Mouse (Mus musculus) A20 (cell line): ENCODE data around the gene Nudt3.
"Not testable (repeated sequence)": the region's sequence is repeated elsewhere in the genome, so short reads cannot be mapped to it uniquely, and the experiment has no call there.

ENCODE experiments used
- DNase-seq: peaks from one replicate; pipeline ENCODE4 v3.0.0-alpha.2; 2011; ENCODE audit warnings: low read depth, low spot score

The Nudt3 gene

DNA sequence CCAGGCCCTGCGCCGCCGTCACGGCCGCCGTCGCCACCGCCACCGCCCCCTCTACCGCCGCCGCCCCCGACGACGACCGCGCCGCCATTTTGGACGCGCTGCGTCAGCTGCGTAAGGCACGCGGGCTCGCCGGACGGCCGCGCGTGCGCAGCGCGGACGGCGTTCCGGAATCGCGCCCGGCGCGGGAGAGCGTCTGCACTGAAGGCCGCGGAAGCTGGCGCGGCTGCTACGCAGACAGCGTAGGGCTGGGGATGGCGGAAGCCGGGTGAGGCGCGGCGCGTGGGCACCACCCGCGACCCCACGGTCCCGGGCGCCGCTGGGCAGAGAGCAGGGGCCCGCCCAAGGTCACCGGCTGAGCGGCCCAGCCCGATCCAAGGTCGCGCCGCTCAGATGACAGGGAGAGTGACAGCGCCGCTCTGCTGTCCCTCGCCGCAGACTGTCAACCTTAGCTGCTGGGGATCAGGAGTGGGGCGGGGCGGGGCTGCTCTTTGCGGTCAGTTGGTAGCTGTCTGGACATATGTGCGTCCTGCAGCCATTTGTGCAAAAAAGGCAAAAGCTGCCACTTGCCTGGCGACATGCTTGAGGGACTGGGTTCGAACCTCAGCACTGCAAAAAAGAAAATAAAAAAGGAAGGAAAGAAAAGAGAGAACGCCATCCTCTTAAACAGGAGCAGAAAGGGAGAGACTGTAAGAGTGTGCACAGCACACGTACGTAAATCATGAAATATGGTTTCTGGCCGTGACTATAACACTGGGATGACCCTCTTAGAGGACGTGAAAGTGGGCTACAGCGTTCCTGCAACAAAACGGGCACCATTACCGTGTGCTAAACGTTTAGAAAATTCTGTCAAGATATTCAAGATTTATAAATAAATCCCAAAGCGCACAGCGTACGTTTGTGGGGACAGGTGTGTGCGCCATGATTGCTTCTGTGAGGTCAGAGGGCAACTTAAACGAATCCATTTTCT, at the start of gene Nudt3:
Nudt3 (minus strand) TSS at position 136 of the 967 bp plus-strand sequence.
- DNase-seq = peak; percentile 94

GRCm38 (mm10) chr17:27671720-27672119, 48.4 kb upstream of the Nudt3 start:
- DNase-seq = no peak

- DNase-seq = no peak
Measured at GRCm38 (mm10) chr17:27658767-27659166, 35.5 kb upstream of the Nudt3 start.

DNA sequence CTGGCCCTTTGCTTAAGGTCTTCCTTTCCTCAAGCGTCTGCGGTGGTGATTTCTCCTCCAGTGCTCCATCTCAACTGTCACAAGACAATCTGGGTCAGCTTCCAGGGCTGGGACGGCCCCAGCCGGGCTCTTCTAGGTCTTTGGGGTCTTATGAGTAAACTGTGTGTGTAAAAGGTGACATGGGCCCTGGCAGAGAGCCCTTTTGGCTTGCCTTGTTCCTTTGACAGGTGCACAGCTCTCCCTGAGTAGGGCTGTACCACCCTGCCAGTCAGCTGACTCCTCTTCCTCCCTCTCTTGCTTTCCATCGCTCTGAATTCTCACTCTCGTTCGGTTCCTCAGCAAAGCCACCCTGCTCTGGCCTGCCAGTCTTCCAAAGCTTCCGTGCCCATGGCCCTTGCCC, 33.8 kb upstream of the Nudt3 start:
- DNase-seq = no peak

DNA sequence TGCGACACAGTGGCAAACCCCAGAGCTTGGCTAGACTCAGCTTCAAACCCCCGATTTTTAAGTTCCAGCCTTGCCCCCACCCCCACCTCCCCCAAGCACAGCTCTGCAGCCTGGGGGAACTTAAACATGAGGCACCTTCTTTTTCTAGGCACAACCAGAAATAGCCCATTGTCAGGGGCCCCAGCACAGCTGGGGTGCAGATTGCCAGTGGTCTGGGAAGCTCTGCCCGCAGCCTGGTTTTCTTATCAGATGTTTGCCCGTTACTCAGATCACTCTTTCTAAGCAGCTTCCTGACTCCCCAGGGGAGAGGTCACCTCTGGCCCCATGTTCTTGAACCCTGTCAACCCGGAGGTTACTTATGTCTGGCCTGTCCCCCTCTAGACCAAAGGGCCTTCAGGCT, 33.1 kb upstream of the Nudt3 start:
- DNase-seq = no peak

- DNase-seq = peak; percentile 80
Measured at GRCm38 (mm10) chr17:27656011-27656399, 32.7 kb upstream of the Nudt3 start.

- peak; percentile 78 for DNase-seq
Measured at GRCm38 (mm10) chr17:27655089-27656010, 32.1 kb upstream of the Nudt3 start, which contains the start of gene Pacsin1. TSS of gene Pacsin1 (plus strand) at chr17:27655509.

DNA sequence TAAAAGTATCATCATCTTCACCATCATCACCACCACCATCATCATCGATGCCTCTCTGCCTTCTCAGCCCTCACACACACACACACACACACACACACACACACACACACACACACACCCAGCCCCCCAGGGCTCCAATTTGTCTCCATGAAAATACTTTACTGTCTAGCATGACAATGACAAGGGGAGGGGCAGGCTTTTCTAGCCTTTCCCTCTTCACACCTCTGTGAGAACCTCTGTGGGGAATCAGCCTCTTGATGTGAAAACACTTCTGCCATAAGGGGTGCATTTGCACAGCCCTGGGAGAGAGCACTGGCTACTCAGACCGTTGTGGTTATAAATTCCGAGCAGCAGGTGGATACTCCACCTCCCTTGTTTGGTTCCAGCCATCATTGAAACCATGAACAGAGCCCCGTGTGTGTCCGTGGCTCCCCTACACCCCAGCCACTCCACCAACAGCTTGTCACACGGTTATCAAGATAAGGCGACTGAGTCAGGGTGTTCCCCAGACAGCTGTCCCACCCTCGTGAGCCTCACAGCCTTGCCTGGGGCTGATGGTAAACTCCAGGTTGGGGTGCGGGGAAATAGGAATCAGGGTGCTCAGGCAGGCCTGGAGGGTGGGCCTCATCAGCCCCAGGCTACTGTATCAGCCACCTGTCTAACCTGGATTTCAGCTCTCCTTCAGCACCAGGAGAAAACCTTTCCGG, 30.1 kb upstream of the Nudt3 start:
- DNase-seq = no peak

DNA sequence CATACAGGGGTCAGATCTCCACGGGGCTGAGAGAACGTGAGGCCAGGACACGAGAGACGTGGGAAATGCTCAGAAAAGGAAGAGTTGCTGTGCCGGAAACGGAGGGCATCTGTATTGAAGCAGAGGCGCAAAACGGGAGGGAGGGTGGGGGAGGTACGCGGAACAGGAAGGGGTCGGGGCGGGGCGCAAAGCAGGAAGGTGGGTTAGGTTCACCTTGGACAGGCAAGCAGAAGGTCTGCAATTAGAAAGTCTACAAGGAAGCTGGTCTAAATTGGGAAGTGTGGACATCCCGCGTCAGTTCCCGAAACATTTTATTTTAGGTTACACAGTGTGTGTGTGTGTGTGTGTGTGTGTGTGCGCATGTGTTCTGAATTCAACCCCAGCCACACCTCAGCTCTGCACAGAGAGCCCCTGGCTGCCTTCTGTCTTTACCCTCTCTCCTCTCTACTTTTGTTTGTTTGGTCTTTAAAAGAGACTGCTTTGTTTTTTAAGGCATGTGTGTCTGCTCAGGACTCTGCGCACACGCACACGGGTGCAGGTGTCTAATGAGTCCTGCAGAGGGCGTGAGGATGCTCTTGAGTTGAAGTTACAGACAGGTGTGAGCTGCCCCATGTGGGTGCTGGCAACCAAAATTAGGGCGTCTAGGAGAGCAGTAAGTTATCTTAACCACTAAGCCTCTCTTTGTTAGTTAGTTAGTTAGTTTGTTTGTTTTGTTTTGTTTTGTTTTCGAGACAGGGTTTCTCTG, 28.9 kb upstream of the Nudt3 start:
- DNase-seq = no peak

DNA sequence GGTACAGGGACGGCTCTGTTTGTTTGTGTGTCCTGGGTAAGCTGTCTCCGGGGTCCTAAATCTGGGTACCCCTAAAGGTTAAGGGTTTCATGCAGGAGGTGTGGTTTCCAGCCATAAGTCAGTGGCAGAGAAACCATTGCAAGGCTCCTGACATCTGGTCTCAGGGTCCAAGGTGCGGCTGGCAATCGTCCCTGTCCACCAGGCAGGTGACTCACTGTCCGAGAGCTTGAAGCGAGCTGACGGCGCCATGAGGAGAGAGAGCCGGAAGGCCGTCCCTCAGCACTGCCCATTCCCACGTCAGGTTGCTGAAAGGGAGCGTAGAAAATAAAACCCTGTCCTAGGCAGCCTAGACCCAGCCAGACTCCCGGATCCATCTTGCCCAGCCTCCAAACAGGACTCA, 27.3 kb upstream of the Nudt3 start:
- no peak for DNase-seq

GRCm38 (mm10) chr17:27650160-27650559, 26.9 kb upstream of the Nudt3 start:
- DNase-seq = peak; percentile 79

DNA sequence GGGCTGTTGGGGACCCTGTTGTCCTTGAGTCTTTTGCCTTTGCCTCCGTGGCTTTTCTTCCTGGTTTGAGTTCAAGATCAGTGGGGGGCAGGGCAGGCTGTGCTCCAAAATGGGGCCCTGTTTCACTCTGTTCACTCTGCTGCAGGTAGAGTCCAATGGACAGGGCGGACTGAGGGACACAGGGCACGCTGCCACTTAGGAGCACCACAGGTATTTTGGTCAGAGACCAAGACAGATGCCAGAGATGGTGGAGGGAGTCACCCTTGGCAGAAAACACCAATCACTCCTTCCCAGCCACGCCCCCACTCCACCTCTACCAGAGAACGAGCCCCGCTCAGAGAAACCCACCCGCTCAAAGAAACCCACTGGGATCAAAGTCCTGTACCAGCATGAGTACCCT, 22.5 kb upstream of the Nudt3 start:
- no peak for DNase-seq

- DNase-seq = no peak
Measured at GRCm38 (mm10) chr17:27644572-27644971, 21.3 kb upstream of the Nudt3 start.

GRCm38 (mm10) chr17:27643756-27644155, 20.5 kb upstream of the Nudt3 start:
- no peak for DNase-seq

- no peak for DNase-seq
Measured at GRCm38 (mm10) chr17:27643101-27643500, 19.8 kb upstream of the Nudt3 start.

GRCm38 (mm10) chr17:27642491-27643062, 19.3 kb upstream of the Nudt3 start:
- no peak for DNase-seq

DNA sequence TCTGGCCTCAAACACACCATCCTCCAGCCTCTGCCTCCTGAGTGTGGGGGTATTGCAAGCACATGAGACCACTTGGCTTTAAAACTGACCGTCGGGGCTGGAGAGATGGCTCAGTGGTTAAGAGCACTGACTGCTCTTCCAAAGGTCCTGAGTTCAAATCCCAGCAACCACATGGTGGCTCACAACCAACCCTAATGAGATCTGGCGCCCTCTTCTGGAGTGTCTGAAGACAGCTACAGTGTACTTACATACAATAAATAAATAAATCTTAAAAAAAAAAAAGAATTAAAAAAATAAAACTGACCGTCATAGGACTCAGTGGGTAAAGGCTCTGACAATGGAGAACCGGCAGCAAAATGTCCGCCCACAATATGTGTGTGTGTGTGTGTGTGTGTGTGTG, 16.6 kb upstream of the Nudt3 start:
- not testable (repeated sequence) for DNase-seq

GRCm38 (mm10) chr17:27638921-27639332, 15.6 kb upstream of the Nudt3 start:
- DNase-seq = no peak

- DNase-seq = no peak
Measured at GRCm38 (mm10) chr17:27637333-27637732, 14.0 kb upstream of the Nudt3 start.
